Mouse (Mus musculus): ENCODE measurements around the gene Scn8a.

Scn8a gene

GRCm38 (mm10) chr15:100914734-100915242 is 45.1 kb downstream of the Scn8a start:
- TF ChIP-seq GATA4 (IDR thresholded peaks at IDR 0.05; ENCODE audit: insufficient replicate concordance, low read length) = no peak

- no peak for TF ChIP-seq GATA4 (IDR thresholded peaks at IDR 0.05; ENCODE audit: insufficient replicate concordance, low read length)
Observed at GRCm38 (mm10) chr15:100918046-100918445, 48.4 kb downstream of the Scn8a start.

- TF ChIP-seq GATA4 (IDR thresholded peaks at IDR 0.05; ENCODE audit: insufficient replicate concordance, low read length) = no peak
Observed at GRCm38 (mm10) chr15:100922210-100922609, 52.6 kb downstream of the Scn8a start.

- no peak for TF ChIP-seq GATA4 (IDR thresholded peaks at IDR 0.05; ENCODE audit: insufficient replicate concordance, low read length)
Observed at GRCm38 (mm10) chr15:100923476-100923875, 53.8 kb downstream of the Scn8a start.

GRCm38 (mm10) chr15:100924941-100925340 is 55.3 kb downstream of the Scn8a start:
- TF ChIP-seq GATA4 (IDR thresholded peaks at IDR 0.05; ENCODE audit: insufficient replicate concordance, low read length) = no peak

- no peak for TF ChIP-seq GATA4 (IDR thresholded peaks at IDR 0.05; ENCODE audit: insufficient replicate concordance, low read length)
Observed at GRCm38 (mm10) chr15:100930477-100930876, 60.8 kb downstream of the Scn8a start.

- TF ChIP-seq GATA4 (IDR thresholded peaks at IDR 0.05; ENCODE audit: insufficient replicate concordance, low read length) = no peak
Observed at GRCm38 (mm10) chr15:100936176-100936575, 66.5 kb downstream of the Scn8a start.

- no peak for TF ChIP-seq GATA4 (IDR thresholded peaks at IDR 0.05; ENCODE audit: insufficient replicate concordance, low read length)
Observed at GRCm38 (mm10) chr15:100948383-100948782, 78.7 kb downstream of the Scn8a start.

GRCm38 (mm10) chr15:100949169-100949568 is 79.5 kb downstream of the Scn8a start:
- TF ChIP-seq GATA4 (IDR thresholded peaks at IDR 0.05; ENCODE audit: insufficient replicate concordance, low read length) = no peak

GRCm38 (mm10) chr15:100951491-100951890 is 81.8 kb downstream of the Scn8a start:
- no peak for TF ChIP-seq GATA4 (IDR thresholded peaks at IDR 0.05; ENCODE audit: insufficient replicate concordance, low read length)

GRCm38 (mm10) chr15:100952292-100952691 is 82.6 kb downstream of the Scn8a start:
- TF ChIP-seq GATA4 (IDR thresholded peaks at IDR 0.05; ENCODE audit: insufficient replicate concordance, low read length) = no peak

GRCm38 (mm10) chr15:100952854-100953253 is 83.2 kb downstream of the Scn8a start:
- TF ChIP-seq GATA4 (IDR thresholded peaks at IDR 0.05; ENCODE audit: insufficient replicate concordance, low read length) = no peak

- no peak for TF ChIP-seq GATA4 (IDR thresholded peaks at IDR 0.05; ENCODE audit: insufficient replicate concordance, low read length)
Observed at GRCm38 (mm10) chr15:100953955-100954354, 84.3 kb downstream of the Scn8a start.

GRCm38 (mm10) chr15:100954751-100955150 is 85.1 kb downstream of the Scn8a start:
- TF ChIP-seq GATA4 (IDR thresholded peaks at IDR 0.05; ENCODE audit: insufficient replicate concordance, low read length) = no peak

GRCm38 (mm10) chr15:100960958-100961357 is 91.3 kb downstream of the Scn8a start:
- no peak for TF ChIP-seq GATA4 (IDR thresholded peaks at IDR 0.05; ENCODE audit: insufficient replicate concordance, low read length)

GRCm38 (mm10) chr15:100961561-100961960 is 91.9 kb downstream of the Scn8a start:
- no peak for TF ChIP-seq GATA4 (IDR thresholded peaks at IDR 0.05; ENCODE audit: insufficient replicate concordance, low read length)

- no peak for TF ChIP-seq GATA4 (IDR thresholded peaks at IDR 0.05; ENCODE audit: insufficient replicate concordance, low read length)
Observed at GRCm38 (mm10) chr15:100971443-100971842, 101.8 kb downstream of the Scn8a start.
